Mouse (Mus musculus) ES-Bruce4 (cell line): ENCODE measurements around the gene Mipep. TPM values are rescaled to one million over a fixed set of nuclear protein-coding genes. Genes with fewer than 3 reads are reported as not detected.

ENCODE experiments used
- H3K27ac ChIP-seq: 2 replicates; pipeline ENCODE4 v1.5.1; 2012; ENCODE audit warnings: low read length, inconsistent platforms; ENCODE audit not compliant: insufficient read depth
- H3K27me3 ChIP-seq: 2 replicates; pipeline ENCODE4 v1.6.1; 2012; ENCODE audit warnings: mild to moderate bottlenecking, low read length, inconsistent platforms; ENCODE audit not compliant: control insufficient read depth, poor library complexity, insufficient read depth, severe bottlenecking
- H3K36me3 ChIP-seq: 2 replicates; pipeline ENCODE4 v1.6.1; 2012; ENCODE audit warnings: inconsistent platforms, mild to moderate bottlenecking, low read length, moderate library complexity; ENCODE audit not compliant: control insufficient read depth, poor library complexity, insufficient read depth, severe bottlenecking
- H3K4me1 ChIP-seq: one replicate; pipeline ENCODE4 v1.8.1; 2011; ENCODE audit warnings: low read length; ENCODE audit not compliant: control insufficient read depth, insufficient read depth
- H3K4me3 ChIP-seq: 2 replicates; pipeline ENCODE4 v1.5.1; 2011; ENCODE audit warnings: low read depth, mild to moderate bottlenecking, low read length
- H3K9ac ChIP-seq: 2 replicates; pipeline ENCODE4 v1.6.1; 2012; ENCODE audit warnings: low read depth, mild to moderate bottlenecking, inconsistent platforms; ENCODE audit not compliant: poor library complexity, severe bottlenecking
- H3K9me3 ChIP-seq: replicated peaks from 2 replicates; pipeline ENCODE4 v1.6.1; 2012; ENCODE audit warnings: mild to moderate bottlenecking, low read length, inconsistent platforms; ENCODE audit not compliant: control insufficient read depth, poor library complexity, insufficient read depth, severe bottlenecking
- CTCF ChIP-seq: IDR thresholded peaks from one replicate; pipeline ENCODE4 v1.8.1; 2011; ENCODE audit warnings: low read depth, low read length
- EP300 ChIP-seq: IDR thresholded peaks from 2 replicates; pipeline ENCODE4 v1.6.1; 2011; ENCODE audit warnings: low read depth, low read length; ENCODE audit not compliant: insufficient read depth
- POLR2A ChIP-seq: IDR thresholded peaks from one replicate; pipeline ENCODE4 v1.8.1; 2011; ENCODE audit warnings: low read length; ENCODE audit not compliant: insufficient read depth
- polyA plus RNA-seq: library from polyadenylated mRNA; stranded (reverse); fragments of >200 nt; gene quantifications from 2 replicates; pipeline ENCODE4 v1.2.4, GENCODE M21; 2011; ENCODE audit warnings: low read depth; ENCODE audit not compliant: missing spikeins, insufficient read depth, insufficient read length

The Mipep gene
- polyA plus RNA-seq, 1 experiment = 25.9 TPM

- no peak overlapping the region for H3K27ac ChIP-seq
- no peaks in the 10 kb centered on the region for H3K27me3 ChIP-seq
- no peak overlapping the region for H3K9ac ChIP-seq
- H3K4me3 ChIP-seq = no peak overlapping the region
- peaks cover 3% of the 10 kb centered on the region; the same call in 1 of the 2 replicates for H3K36me3 ChIP-seq
- 0 out of 2 replicates have a peak, but pooled peaks cover 2% of the 10 kb centered on the region for H3K9me3 ChIP-seq
- TF ChIP-seq POLR2A (no peak), EP300 (no peak), CTCF (no peak)
- no peaks in the 10 kb centered on the region for H3K4me1 ChIP-seq
Observed at GRCm38 (mm10) chr14:60850101-60850500, 65.7 kb downstream of the Mipep start.

- no peaks in the 10 kb centered on the region for H3K36me3 ChIP-seq
- H3K27ac ChIP-seq = no peak overlapping the region
- no peak overlapping the region for H3K4me3 ChIP-seq
- no peak overlapping the region for H3K9ac ChIP-seq
- 0 out of 2 replicates have a peak, but pooled peaks cover 2% of the 10 kb centered on the region for H3K9me3 ChIP-seq
- no peak for TF ChIP-seq POLR2A
- TF ChIP-seq CTCF = no peak
- TF ChIP-seq EP300 = no peak
- H3K27me3 ChIP-seq = no peaks in the 10 kb centered on the region
- no peaks in the 10 kb centered on the region for H3K4me1 ChIP-seq
Observed at GRCm38 (mm10) chr14:60851632-60852031, 67.3 kb downstream of the Mipep start.

- Histone ChIP-seq H3K9ac (no peak overlapping the region), H3K4me1 (no peaks in the 10 kb centered on the region), H3K4me3 (no peak overlapping the region), H3K36me3 (no peaks in the 10 kb centered on the region), H3K27ac (no peak overlapping the region), H3K27me3 (no peaks in the 10 kb centered on the region), H3K9me3 (no peaks in the 10 kb centered on the region)
- TF ChIP-seq CTCF (no peak), POLR2A (no peak), EP300 (no peak)
Observed at GRCm38 (mm10) chr14:60856199-60856912, 72.0 kb downstream of the Mipep start.

- Histone ChIP-seq H3K27ac (no peak overlapping the region), H3K9ac (no peak overlapping the region), H3K36me3 (no peaks in the 10 kb centered on the region), H3K9me3 (no peaks in the 10 kb centered on the region), H3K4me1 (no peaks in the 10 kb centered on the region), H3K27me3 (no peaks in the 10 kb centered on the region), H3K4me3 (no peak overlapping the region)
- TF ChIP-seq CTCF (no peak), POLR2A (no peak), EP300 (no peak)
Observed at GRCm38 (mm10) chr14:60856913-60857300, 72.5 kb downstream of the Mipep start.

- no peak overlapping the region for H3K4me3 ChIP-seq
- H3K9ac ChIP-seq = no peak overlapping the region
- H3K27ac ChIP-seq = no peak overlapping the region
- no peaks in the 10 kb centered on the region for H3K9me3 ChIP-seq
- no peaks in the 10 kb centered on the region for H3K4me1 ChIP-seq
- H3K36me3 ChIP-seq = no peaks in the 10 kb centered on the region
- TF ChIP-seq POLR2A (no peak), CTCF (no peak), EP300 (no peak)
- no peaks in the 10 kb centered on the region for H3K27me3 ChIP-seq
Observed at GRCm38 (mm10) chr14:60863396-60863795, 79.0 kb downstream of the Mipep start.

- Histone ChIP-seq H3K4me3 (no peak overlapping the region), H3K27ac (no peak overlapping the region), H3K4me1 (no peaks in the 10 kb centered on the region), H3K36me3 (no peaks in the 10 kb centered on the region), H3K9ac (no peak overlapping the region), H3K27me3 (no peaks in the 10 kb centered on the region), H3K9me3 (no peaks in the 10 kb centered on the region)
- TF ChIP-seq EP300 (no peak), POLR2A (no peak), CTCF (no peak)
Observed at GRCm38 (mm10) chr14:60866399-60866798, 82.0 kb downstream of the Mipep start.
